Mouse (Mus musculus): Measurements from ENCODE around the gene Dusp27.
A peak's percentile ranks its signal among the peaks of the same experiment; 100 is the strongest.

Dusp27 gene

DNA sequence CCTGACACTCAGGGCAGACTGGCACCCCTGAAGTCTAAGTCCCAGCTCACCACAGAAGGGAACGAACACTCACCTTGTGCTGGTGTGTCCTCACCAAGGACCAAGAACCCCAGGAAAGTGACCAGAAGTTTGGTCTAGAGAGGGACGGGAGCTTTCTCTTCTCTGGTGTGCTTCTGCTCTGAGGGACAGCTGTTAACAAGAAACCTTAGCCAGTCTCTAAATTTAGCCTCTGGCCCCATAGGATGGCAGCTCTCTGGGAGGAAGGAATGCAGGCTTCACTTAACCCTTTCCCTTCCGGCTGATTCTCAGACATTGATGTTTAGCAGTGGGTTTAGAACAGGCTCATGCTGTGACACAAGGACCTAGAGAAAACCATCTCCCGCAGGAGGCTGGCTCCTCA lies at the start of gene Dusp27:
TSS of gene Dusp27 (minus strand) at position 204 of the 400 bp plus-strand sequence.
- DNase-seq (ENCODE audit: low read depth) = no peak

GRCm38 (mm10) chr1:166173621-166174020 lies 45.9 kb upstream of the Dusp27 start:
- DNase-seq (ENCODE audit: low read depth) = no peak

DNA sequence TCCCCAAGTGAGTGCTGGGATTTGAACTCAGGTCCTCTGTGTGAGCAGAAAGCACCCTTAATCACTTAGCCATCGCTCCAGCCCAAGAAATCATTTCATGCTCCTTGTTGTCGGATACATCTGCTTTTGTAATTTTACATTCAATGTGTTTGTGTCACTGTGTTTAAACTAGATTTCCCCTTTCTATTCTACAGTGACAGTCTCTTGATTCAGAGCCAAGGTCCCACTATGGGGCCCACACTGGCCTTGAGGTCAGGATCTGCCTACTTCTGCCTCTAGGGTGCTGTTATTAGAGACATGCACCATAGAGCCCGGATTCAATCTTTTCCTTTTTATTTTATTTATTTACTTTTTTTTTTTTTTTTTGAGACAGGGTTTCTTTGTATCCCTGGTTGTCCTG lies 45.3 kb upstream of the Dusp27 start:
- DNase-seq (ENCODE audit: low read depth) = no peak

- no peak for DNase-seq (ENCODE audit: low read depth)
Observed at GRCm38 (mm10) chr1:166170852-166171251, 43.1 kb upstream of the Dusp27 start.

- DNase-seq (ENCODE audit: low read depth) = no peak
Observed at GRCm38 (mm10) chr1:166169713-166170112, 42.0 kb upstream of the Dusp27 start.

DNA sequence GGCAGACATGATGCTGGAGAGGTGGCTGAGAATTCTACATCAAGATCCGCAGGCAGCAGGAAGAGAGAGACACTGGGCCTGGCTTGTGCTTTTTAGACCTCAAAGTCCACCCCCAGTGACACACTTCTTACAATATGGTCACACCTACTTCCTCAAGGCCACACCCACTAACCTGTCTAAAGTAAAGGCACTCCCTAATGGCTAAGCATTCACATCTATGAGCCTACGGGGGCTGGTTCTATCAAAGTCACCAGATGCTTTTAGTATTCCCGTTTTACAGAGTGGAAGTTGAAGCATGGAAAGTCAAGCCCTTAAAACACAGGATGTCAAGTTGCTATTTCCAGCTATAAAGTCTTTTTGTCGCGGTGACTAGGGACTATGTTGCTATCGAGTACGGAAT lies 40.3 kb upstream of the Dusp27 start:
- no peak for DNase-seq (ENCODE audit: low read depth)

DNA sequence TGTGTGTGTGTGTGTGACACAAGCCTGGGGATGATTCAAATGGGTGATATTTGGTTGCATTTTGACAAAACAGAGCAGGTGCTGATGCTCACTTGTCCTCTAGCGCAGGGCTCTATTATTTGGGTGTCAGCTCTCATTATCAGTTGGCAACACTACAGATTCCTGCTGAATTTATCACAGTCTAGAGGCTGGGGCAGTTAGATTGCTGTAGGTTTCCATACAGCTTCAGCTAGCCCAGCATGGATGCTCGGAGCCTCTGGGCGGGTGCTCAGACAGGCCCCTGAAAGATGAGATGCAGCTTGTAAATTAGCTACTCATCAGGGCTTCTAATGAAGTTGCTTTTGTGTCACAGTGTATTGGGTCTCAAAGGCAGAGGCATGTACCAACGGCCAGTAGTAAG lies 39.7 kb upstream of the Dusp27 start:
- no peak for DNase-seq (ENCODE audit: low read depth)

DNA sequence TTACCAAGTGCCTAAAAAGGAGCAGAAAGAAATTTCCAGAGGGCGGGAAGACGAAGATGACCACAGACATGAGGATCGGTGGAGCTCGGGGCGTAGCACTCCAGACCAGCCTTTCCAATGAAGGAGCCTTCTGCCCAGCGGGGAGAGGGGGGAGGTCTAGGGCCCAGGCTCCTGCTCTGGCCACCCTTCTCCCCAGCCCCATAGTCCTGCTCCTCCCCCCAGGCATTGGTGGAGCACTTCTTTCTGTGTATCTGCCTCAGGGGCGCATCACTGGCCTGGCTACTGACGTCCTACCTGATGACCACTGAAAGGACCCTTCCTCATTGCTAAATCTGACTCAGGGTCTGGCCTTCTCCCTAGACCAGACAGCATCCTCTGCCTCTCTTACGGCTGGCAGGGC lies 37.4 kb upstream of the Dusp27 start:
- DNase-seq (ENCODE audit: low read depth) = no peak

DNA sequence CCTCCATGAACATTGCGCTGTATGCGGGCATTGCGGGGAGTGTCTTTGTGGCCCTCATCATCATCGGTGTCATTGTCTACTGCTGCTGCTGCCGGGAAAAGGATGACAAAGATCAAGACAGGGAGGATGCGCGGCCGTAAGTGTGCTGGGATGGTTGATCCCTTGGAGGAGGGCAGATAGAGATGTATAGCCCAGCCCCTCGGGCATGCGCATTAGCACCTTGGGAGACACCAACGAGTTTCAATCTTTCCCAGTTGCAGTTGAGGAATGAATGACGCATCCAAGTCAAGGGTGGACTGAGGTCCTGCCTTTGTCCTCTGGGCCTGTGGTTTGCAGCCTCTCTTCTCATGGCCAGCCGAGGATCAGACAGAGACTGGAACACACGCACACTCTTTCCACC lies 36.9 kb upstream of the Dusp27 start:
- no peak for DNase-seq (ENCODE audit: low read depth)

DNA sequence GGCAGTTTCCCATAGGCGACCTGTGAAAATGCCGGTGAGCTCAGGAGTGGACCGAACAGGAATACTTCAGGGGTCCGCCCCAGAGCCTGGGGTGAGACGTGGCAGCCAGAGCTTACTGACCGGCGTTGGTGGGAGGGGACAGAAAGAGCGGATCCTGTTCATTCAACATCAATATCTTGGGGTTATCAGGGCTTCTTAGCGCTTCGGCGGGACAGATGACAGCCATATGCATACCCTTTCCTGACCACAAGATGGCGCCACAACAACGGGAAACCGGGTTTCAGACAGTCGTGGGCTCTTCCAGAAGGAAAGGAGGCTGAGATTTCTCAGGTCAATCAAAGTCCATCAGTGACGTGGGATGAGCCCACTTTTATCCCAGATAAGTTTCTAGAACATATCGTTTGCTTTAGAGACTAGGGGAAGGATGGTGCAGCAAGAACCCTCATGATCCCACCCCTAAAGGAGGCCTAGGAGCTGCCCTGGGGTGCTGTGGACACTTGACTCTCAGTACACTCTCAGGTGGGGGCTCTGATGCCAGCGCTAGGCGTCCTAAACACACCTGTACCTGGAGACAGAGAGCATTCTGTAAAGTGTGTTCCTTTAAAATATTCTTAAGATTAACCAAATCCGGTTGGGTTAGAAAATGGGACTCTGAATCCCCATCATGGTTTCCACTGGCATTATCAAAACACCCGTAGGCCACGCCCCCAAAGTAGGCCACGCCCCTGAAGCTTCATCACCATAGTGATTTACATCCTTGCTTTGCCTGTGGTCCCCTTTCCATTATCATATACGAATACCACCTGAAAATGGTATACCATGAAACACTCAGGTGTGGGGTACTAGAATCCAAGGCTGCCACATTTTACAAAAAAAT lies 33.1 kb upstream of the Dusp27 start:
- DNase-seq (ENCODE audit: low read depth) = no peak

DNA sequence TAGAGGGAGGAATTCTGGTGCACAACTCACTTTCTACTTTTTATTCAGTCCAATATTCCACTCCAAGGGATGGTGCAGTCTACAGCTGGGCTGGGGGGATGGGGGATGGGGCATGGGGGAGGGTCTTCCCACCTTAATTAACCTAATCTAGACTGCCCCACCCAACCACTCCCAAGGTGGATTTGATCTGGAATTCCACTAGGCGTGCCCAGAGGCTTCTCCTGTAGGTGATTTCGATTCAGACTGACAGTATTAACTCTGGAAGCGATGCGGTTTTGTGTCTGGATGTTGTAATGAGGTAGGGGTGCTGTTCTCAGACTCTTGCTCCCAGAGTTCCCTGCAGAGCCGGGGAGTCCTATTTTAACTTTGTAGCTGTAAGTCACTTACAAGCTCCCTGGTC lies 32.4 kb upstream of the Dusp27 start:
- DNase-seq (ENCODE audit: low read depth) = no peak

DNA sequence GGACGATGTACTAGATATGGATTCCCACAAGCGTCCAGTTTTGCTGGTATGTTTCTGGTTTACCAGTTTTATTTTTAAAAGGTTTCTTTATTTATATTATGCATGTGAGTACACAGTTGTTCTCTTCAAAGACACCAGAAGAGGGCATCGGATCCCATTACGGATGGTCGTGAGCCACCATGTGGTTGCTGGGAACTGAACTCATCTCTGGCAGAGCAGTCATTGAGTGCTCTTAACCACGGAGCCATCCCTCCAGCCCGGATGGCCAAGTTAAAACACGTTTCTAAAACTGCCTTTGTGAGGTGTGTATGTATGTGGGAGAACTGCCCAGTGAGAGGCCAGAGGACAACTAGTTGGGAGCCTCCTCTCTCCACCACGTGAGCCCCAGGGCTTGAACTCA lies 30.9 kb upstream of the Dusp27 start:
- no peak for DNase-seq (ENCODE audit: low read depth)

DNA sequence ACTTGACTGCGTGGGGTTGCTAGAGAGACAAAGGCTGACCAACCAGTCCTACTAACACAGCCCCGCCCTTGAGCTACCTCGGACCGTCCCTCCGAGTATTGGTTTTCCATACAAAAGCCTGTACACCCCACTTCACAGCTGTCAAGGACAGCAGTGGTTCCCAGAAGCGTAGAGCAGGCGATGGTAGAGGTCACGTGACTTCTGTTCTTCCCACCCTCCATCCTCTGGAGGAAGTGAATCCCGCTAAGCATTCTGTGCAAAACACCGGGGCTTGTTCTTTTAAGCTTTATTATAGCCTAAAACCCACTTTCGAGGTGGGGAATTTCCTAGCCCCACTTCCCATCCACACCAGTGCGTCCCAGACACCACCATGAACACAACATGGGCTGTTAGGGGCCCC lies 30.0 kb upstream of the Dusp27 start:
- DNase-seq (ENCODE audit: low read depth) = no peak

- DNase-seq (ENCODE audit: low read depth) = no peak
Observed at GRCm38 (mm10) chr1:166155113-166155494, 27.4 kb upstream of the Dusp27 start.

- DNase-seq (ENCODE audit: low read depth) = peak; percentile 22
Observed at GRCm38 (mm10) chr1:166154162-166155112, 26.7 kb upstream of the Dusp27 start.

- peak; percentile 22 for DNase-seq (ENCODE audit: low read depth)
Observed at GRCm38 (mm10) chr1:166153351-166154120, 25.8 kb upstream of the Dusp27 start.

DNA sequence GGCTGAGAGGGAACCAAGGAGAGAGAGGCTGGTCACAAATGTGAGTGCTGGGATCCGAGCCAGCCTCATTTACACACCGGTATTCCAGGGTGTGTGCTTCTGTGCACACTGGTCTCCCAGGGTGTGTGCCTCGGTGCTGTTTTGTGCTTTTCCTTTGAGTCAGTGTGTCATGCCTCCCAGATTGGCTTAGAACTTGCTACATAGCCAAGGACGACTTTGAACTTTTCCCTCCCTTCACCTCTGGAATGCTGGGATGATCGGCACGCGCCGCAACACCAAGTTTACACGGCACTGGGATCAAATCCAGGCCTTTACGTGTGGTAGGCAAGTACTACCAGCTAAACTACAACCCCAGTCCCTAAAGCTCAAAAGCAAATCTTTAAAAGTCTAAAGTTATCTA lies 24.3 kb upstream of the Dusp27 start:
- DNase-seq (ENCODE audit: low read depth) = no peak

DNA sequence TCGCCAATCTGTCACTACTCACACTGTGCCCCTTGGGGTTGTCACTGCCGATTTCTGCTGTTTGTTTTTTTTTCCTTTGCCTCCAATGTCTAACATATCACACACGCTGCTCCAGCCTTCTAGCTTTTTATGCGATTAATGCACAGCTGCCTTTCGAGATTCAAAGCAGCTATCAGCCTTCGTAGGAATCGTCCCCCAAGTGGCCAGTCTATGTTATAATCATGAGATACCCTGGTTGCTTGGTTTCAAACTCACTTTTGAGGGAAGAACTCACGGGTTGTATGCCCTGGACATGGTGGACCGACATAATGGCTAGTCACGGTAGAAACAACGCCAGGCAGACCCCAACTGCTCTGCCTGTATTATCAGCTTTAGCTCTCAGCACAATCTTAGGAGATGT lies 23.6 kb upstream of the Dusp27 start:
- DNase-seq (ENCODE audit: low read depth) = no peak

DNA sequence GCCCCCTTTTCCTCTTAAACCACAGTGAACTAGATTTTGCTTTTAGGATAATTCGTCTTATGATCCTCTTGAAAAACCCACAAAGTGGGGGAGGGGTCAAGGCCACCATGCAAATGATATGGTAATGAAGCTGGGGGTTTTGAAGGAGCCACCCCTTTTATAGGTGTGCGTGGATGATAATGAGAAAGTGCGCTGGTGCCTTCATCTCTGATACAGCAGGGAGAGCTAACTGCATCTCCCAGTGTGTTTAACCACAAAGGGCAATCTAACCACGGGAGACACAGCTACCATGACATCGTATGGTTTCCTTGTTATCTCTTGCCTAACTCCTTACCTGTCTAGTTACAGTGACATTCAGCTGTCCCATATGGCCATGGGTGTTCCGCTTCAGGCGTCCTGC lies 22.3 kb upstream of the Dusp27 start:
- no peak for DNase-seq (ENCODE audit: low read depth)

GRCm38 (mm10) chr1:166149441-166149840 lies 21.7 kb upstream of the Dusp27 start:
- DNase-seq (ENCODE audit: low read depth) = no peak

DNA sequence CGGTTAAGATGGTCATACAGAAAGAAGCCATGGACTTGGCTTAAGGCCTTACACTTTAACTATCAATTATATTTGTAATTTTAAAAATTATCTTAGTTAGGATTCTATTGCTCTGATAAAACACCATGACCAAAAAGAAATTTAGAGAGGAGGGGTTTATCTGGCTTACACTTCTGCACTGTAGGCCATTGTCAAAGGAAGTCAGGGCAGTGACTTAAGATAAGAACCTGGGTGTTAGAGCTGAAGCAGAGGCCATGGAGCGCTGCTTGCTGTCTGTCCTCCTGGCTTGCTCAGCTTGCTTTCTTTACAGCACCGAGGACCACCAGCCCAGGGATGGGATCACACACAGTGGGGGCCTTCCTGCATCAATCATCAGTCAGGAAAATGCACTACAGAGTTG lies 19.9 kb upstream of the Dusp27 start:
- no peak for DNase-seq (ENCODE audit: low read depth)

DNA sequence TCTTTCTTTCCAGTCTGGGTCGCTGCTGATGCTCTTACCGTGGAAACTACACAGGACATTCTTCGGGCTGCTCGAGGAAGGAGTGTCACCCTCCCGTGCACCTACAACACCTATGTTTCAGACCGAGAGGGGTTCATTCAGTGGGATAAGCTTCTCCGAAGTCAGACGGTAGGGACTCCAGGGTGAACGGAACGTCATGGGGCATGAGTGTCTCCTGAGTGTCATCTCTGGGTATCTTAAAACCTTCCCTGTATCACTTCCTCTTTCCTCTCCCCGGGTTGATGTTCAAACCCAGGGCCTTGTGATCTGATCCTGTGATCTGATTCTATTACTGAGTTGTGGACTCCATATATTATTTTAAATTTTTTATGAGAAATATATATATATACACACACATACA lies 18.9 kb upstream of the Dusp27 start:
- DNase-seq (ENCODE audit: low read depth) = no peak

Measured in fibroblast of lung, adult 2 months (primary cell).